Mouse (Mus musculus) liver, embryonic 14.5 days (tissue): ENCODE data around the gene Limk2. TPM values are rescaled to one million over a fixed set of nuclear protein-coding genes. Genes with fewer than 3 reads are reported as not detected.
A peak's percentile ranks its signal among the peaks of the same experiment; 100 is the strongest.

Experiments
- ATAC-seq: fragments of 200-750 bp; cut with Nextera tagmentation; 2 replicates; pipeline ENCODE4 v1.8.0; 2017; ENCODE audit warnings: moderate number of reproducible peaks, mild to moderate bottlenecking, moderate library complexity; ENCODE audit not compliant: insufficient read depth
- DNase-seq, 3 experiments: peaks; one replicate each; pipeline ENCODE4 v3.0.0-alpha.2; 2012 to 2013; ENCODE audit warnings: low read depth in 3 of 3, low spot score in 3 of 3
- H3K27ac ChIP-seq: fragments of 300-500 bp; sonication (generic); 2 replicates; pipeline ENCODE4 v1.5.1; 2014; ENCODE audit warnings: moderate library complexity, mild to moderate bottlenecking, control low read depth, inconsistent platforms
- H3K27me3 ChIP-seq: fragments of 300-500 bp; sonication (generic); 2 replicates; pipeline ENCODE4 v1.6.1; 2014; ENCODE audit warnings: mild to moderate bottlenecking, low read length, moderate library complexity; ENCODE audit not compliant: control insufficient read depth, insufficient read depth
- H3K36me3 ChIP-seq: fragments of 300-500 bp; sonication (generic); replicated peaks from 2 replicates; pipeline ENCODE4 v1.6.1; 2014; ENCODE audit warnings: low read depth; ENCODE audit not compliant: control insufficient read depth, insufficient read depth
- H3K4me1 ChIP-seq, 2 experiments: fragments of 200-500 bp in 1 of 2; fragments of 300-500 bp in 1 of 2; sonication (generic) in 1 of 2; replicated peaks; 2 replicates each; pipeline ENCODE4 v1.6.1; 2012 to 2014; ENCODE audit warnings: antibody characterized with exemption in 1 of 2, inconsistent platforms in 1 of 2, low read length in 1 of 2; ENCODE audit not compliant: control insufficient read depth in 2 of 2, insufficient read depth in 2 of 2
- H3K4me2 ChIP-seq: fragments of 300-500 bp; sonication (generic); 2 replicates; pipeline ENCODE4 v1.6.1; 2014; ENCODE audit warnings: low read depth, mild to moderate bottlenecking, control low read depth, moderate library complexity
- H3K4me3 ChIP-seq, 2 experiments: fragments of 200-500 bp in 1 of 2; fragments of 300-500 bp in 1 of 2; sonication (generic) in 1 of 2; 2 replicates each; pipeline ENCODE4 v1.5.1; 2012 to 2014; ENCODE audit warnings: low read depth in 2 of 2, low read length in 2 of 2, mild to moderate bottlenecking in 2 of 2, control low read depth in 1 of 2, inconsistent platforms in 1 of 2, moderate library complexity in 1 of 2; ENCODE audit not compliant: insufficient read depth in 1 of 2
- H3K9ac ChIP-seq: fragments of 300-500 bp; sonication (generic); replicated peaks from 2 replicates; pipeline ENCODE4 v1.6.1; 2014; ENCODE audit warnings: mild to moderate bottlenecking, control low read depth, moderate library complexity
- H3K9me3 ChIP-seq: fragments of 300-500 bp; sonication (generic); 2 replicates; pipeline ENCODE4 v1.6.1; 2016; ENCODE audit warnings: low read length, mixed read lengths; ENCODE audit not compliant: control insufficient read depth
- CTCF ChIP-seq: IDR thresholded peaks from 2 replicates; pipeline ENCODE4 v1.5.1; 2016; ENCODE audit warnings: antibody characterized with exemption, low read depth, control low read depth
- EP300 ChIP-seq: IDR thresholded peaks from 2 replicates; pipeline ENCODE4 v1.6.1; 2016; ENCODE audit warnings: antibody characterized with exemption, low read depth
- WGBS: fragments of 180-500 bp; shearing (Covaris S2); extraction: QIAGEN DNeasy Blood & Tissue Kit; methylation state at CpG from one replicate; pipeline ENCODE4 v1.1.7; 2014; ENCODE audit not compliant: insufficient replicate concordance; 5-methylcytosine and 5-hydroxymethylcytosine counted together
- polyA plus RNA-seq, 2 experiments: library from polyadenylated mRNA; depleted of rRNA in 1 of 2; stranded (reverse) in 1 of 2; unstranded in 1 of 2; fragments of >200 nt; fragmentation: Nextera tagmentation in 1 of 2; extraction: Ambion mirVana in 1 of 2; gene quantifications; 2 replicates each; pipeline versions ENCODE4 v1.2.1 to v1.2.3; 2012 to 2014

The Limk2 gene
- polyA plus RNA-seq, 2 experiments: 7.0 to 7.1 TPM

DNA sequence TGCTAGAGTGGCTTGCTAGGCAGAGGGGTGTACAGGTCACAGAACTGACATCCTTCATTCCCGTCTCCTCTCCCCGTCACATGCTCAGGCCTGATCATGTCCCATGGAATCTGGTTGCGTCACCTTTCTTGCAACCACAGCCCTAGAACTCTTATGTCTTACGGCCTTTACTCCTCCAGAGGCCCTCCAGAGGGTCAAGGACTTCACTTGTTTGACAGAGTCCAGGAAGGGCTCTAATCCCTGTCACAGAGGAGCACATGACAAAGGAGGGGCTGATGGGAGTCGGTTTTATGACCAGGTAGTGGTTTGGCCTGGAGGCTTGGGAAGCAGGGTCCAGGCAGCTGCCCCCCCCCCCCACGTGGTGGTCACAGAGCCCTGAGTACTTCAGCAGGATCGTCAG is 40.0 kb downstream of the Limk2 start:
- Histone ChIP-seq H3K4me2 (no peak overlapping the region), H3K27ac (no peak overlapping the region), H3K27me3 (no peaks in the 10 kb centered on the region), H3K4me3 (no peak overlapping the region), H3K4me1 (peaks cover 0 to 5% of the 10 kb centered on the region in 2 experiments; a peak in 2 of 4 replicates), H3K9ac (no peak overlapping the region), H3K9me3 (no peaks in the 10 kb centered on the region), H3K36me3 (no peaks in the 10 kb centered on the region)
- 65% methylated on average over 7 of the region's 7 CpGs for WGBS
- DNase-seq (no peak), ATAC-seq (no peak)
- TF ChIP-seq CTCF (no peak), EP300 (no peak)

DNA sequence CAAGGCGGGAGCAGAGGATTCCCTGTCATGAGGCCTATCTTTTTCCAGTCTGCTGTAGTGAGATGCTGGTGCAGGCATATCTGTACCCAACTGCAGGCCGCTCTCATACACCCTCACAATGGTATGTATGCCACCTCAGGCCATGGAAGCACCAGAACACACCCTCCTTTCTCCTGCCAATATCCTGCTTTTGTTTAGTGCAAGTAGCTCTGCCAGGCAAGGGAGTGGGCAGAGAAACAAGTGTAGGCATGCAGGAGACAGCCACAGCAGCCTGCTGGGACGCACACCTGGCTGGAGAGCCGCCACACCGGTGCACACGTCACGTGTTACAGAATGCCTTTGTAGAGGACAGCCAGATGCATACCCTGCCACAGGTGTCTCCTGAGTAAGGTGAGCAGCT is 42.6 kb downstream of the Limk2 start:
- H3K36me3 ChIP-seq: no peaks in the 10 kb centered on the region
- DNase-seq: no peak
- H3K9me3 ChIP-seq: no peaks in the 10 kb centered on the region
- no peak overlapping the region for H3K4me2 ChIP-seq
- H3K27me3 ChIP-seq: no peaks in the 10 kb centered on the region
- ATAC-seq: no peak
- H3K4me1 ChIP-seq: peaks cover 0 to under 1% of the 10 kb centered on the region in 2 experiments; a peak in 1 of 4 replicates
- H3K4me3 ChIP-seq: no peak overlapping the region
- TF ChIP-seq CTCF: no peak
- TF ChIP-seq EP300: no peak
- 83% methylated on average over 7 of the region's 7 CpGs for WGBS
- no peak overlapping the region for H3K9ac ChIP-seq
- no peak overlapping the region for H3K27ac ChIP-seq

DNA sequence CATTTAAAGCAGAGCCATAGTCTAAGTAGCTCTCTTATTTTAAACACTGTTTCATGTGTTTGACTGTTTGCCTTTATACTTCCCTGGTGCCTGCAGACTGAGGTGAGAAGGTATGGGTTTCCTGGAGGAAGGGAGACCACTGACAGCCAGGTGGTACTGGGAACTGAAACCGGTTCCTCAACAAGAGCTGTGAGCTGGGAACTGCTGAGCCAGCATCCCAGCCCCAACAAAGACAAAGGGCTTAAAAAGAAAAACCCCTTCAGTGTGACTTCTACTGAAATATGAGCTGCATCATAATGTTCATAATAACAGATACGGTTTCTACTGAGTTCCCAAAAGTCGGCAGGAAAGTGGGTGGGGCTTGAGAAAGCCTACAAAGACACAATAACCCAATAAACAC is 46.1 kb downstream of the Limk2 start:
- ATAC-seq: no peak
- no peak for DNase-seq
- H3K4me3 ChIP-seq: no peak overlapping the region
- no peak overlapping the region for H3K9ac ChIP-seq
- H3K4me1 ChIP-seq: no peaks in the 10 kb centered on the region
- 69% methylated on average over 3 of the region's 3 CpGs for WGBS
- H3K9me3 ChIP-seq: no peaks in the 10 kb centered on the region
- no peak overlapping the region for H3K4me2 ChIP-seq
- no peaks in the 10 kb centered on the region for H3K27me3 ChIP-seq
- H3K36me3 ChIP-seq: no peaks in the 10 kb centered on the region
- H3K27ac ChIP-seq: no peak overlapping the region
- TF ChIP-seq EP300: no peak
- TF ChIP-seq CTCF: no peak

DNA sequence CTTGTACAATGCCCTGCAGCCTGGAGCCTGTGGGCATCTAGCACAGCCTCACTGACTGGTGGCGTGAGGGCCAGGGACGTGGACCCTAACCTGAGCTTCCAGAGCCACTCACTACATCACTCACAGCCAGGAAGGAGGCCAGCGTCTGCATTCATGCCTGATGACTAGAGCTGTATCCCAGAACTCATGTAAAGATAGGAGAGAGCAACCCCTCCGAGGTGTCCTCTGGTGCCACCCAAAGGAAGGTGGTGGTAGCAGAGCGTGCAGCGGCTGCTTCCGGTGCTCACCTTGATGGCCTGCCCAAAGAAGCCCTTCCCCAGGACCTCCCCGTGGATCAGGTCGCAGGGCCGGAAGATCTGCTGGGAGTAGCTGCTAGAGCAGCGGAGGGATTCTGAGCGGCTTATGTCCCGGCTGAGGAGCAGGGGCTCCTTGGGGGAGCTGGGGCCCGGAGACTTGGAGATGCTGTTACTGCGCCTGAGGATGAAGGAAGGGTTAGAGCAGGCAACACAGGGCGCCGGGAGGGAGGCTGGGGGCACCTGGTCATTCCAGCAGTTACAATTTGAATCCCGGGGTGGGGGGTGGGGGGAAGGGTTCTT is 55.9 kb downstream of the Limk2 start:
- Histone ChIP-seq H3K27me3 (no peaks in the 10 kb centered on the region), H3K4me3 (no peak overlapping the region), H3K9me3 (no peaks in the 10 kb centered on the region), H3K9ac (no peak overlapping the region), H3K36me3 (no peaks in the 10 kb centered on the region), H3K27ac (no peak overlapping the region), H3K4me1 (peaks cover 0 to 7% of the 10 kb centered on the region in 2 experiments; a peak in 2 of 4 replicates), H3K4me2 (no peak overlapping the region)
- ATAC-seq (no peak), DNase-seq (no peak)
- 72% methylated on average over 18 of the region's 18 CpGs for WGBS
- no peak for TF ChIP-seq EP300
- TF ChIP-seq CTCF: peak; percentile 44

DNA sequence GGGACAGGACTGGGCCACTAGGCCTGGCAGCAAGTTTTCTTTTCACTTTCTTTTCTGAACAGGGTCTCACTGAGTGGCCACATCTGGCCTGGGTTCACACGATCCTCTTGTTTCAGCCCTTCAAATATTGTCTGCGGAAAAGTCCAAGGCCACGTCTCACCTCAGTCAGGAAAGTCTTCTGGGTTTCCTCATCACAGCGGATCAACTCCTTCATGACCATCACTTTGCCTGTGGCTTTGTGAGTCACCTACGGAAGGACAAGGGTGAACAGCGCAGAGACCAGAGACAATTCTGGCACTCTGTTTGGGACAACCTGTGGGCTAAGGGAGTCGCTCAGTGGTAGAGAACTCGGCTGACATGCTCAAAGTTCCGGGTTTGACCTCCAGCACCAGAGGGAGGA is 56.9 kb downstream of the Limk2 start:
- ATAC-seq: no peak
- Histone ChIP-seq H3K27me3 (no peaks in the 10 kb centered on the region), H3K9me3 (no peaks in the 10 kb centered on the region), H3K4me2 (no peak overlapping the region), H3K4me3 (no peak overlapping the region), H3K36me3 (no peaks in the 10 kb centered on the region), H3K4me1 (peaks cover 0 to 7% of the 10 kb centered on the region in 2 experiments; a peak in 2 of 4 replicates), H3K9ac (no peak overlapping the region), H3K27ac (no peak overlapping the region)
- 76% methylated on average over 9 of the region's 9 CpGs for WGBS
- no peak for DNase-seq
- TF ChIP-seq CTCF: no peak
- no peak for TF ChIP-seq EP300
